Mouse (Mus musculus) lung, adult 2 months (tissue): ENCODE data around the gene Pds5a.
A peak's percentile ranks its signal among the peaks of the same experiment; 100 is the strongest.

Experiments used
- CTCF ChIP-seq: fragments of 200-500 bp; IDR thresholded peaks from 2 replicates; pipeline ENCODE4 v1.5.1; 2011; ENCODE audit warnings: mild to moderate bottlenecking, low read length, control low read depth; ENCODE audit not compliant: insufficient read depth
- POLR2A ChIP-seq: fragments of 200-500 bp; IDR thresholded peaks from 2 replicates; pipeline ENCODE4 v1.6.1; 2011; ENCODE audit warnings: low read depth, mild to moderate bottlenecking, control low read depth, low read length, borderline replicate concordance; ENCODE audit errors: extremely low read depth

GRCm38 (mm10) chr5:65696821-65697485 is 1.1 kb downstream of the Pds5a start:
- TF ChIP-seq POLR2A (no peak), CTCF (peak; percentile 69)
